Mouse (Mus musculus): ENCODE data around the gene Nckap5l. TPM values are rescaled to one million over a fixed set of nuclear protein-coding genes. Genes with fewer than 3 reads are reported as not detected.

Gene Nckap5l
- total and polyA plus RNA-seq, 2 experiments from 2014 or later: 12.2 to 24.1 TPM

DNA sequence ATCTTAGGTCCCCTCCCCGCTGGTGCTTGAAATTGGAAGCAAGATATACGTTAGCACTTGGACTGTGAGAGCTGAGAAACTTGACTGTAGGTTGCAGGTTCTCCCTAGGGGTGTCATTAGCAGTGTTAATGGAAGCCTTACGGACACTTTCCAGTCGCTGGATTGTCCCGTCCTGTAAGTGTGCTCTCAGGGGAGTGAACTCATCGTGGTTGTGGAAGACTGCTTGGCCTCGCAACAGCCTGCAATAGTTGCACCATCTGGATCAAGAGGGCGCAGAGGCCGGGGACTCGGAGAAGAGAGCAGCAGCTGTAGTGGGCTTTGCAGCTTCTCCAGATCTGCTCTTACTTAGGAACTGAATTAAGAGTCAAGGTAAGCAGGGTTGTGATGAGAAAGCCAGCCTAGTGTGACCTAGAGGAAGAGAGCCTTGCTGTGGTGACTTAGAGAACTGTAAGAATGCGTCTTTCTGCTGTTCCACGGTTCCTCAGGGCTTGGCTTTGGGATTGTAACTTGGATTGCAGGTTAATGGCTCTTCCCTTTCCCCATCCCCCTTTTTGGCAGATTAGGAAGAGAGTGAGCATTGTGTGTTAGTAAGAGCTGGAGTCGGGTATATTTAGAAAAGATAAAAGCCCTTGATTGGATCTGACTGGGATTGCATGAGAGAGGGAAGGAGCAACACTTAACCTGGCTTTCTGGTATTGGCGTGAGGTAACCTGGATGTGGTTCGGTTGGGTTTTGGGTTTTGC, 57.9 kb downstream of the Nckap5l start:
- TF ChIP-seq CTCF (IDR thresholded peaks at IDR 0.05): no peak
- H3K4me2 ChIP-seq (ENCODE audit: low read depth, low read length, poor library complexity, severe bottlenecking): no peak overlapping the region

GRCm38 (mm10) chr15:99397622-99398021, 59.9 kb downstream of the Nckap5l start:
- 91% methylated on average over 2 of the region's 2 CpGs for WGBS
- no peak overlapping the region for H3K9ac ChIP-seq (replicated peaks; ENCODE audit: low read length, poor library complexity, severe bottlenecking)
- H3K36me3 ChIP-seq (ENCODE audit: insufficient read depth, low read length): no peaks in the 10 kb centered on the region

More for the DNA sequence above, 57.9 kb downstream of the Nckap5l start:
- Histone ChIP-seq H3K27me3 (ENCODE audit: insufficient read depth, low read length) (no peaks in the 10 kb centered on the region), H3K9me3 (ENCODE audit: low read length) (no peaks in the 10 kb centered on the region), H3K4me1 (ENCODE audit: insufficient read depth, low read length) (peaks cover 9% of the 10 kb centered on the region), H3K4me3 (ENCODE audit: low read depth, low read length) (no peak overlapping the region), H3K36me3 (ENCODE audit: insufficient read depth, low read length) (peaks cover 15% of the 10 kb centered on the region), H3K27ac (ENCODE audit: low read depth, low read length) (no peak overlapping the region), H3K9ac (replicated peaks; ENCODE audit: low read length, poor library complexity, severe bottlenecking) (no peak overlapping the region)
- ATAC-seq (ENCODE audit: low FRiP score) (no peak), DNase-seq (ENCODE audit: low spot score) (no peak)
- 66% methylated on average over 15 of the region's 15 CpGs for WGBS

GRCm38 (mm10) chr15:99396875-99397274, 60.7 kb downstream of the Nckap5l start:
- Histone ChIP-seq H3K27me3 (ENCODE audit: insufficient read depth, low read length) (no peaks in the 10 kb centered on the region), H3K4me1 (ENCODE audit: insufficient read depth, low read length) (peaks cover 16% of the 10 kb centered on the region), H3K36me3 (ENCODE audit: insufficient read depth, low read length) (no peaks in the 10 kb centered on the region), H3K9ac (replicated peaks; ENCODE audit: low read length, poor library complexity, severe bottlenecking) (no peak overlapping the region), H3K27ac (ENCODE audit: low read depth, low read length) (no peak overlapping the region), H3K9me3 (ENCODE audit: low read length) (no peaks in the 10 kb centered on the region), H3K4me3 (ENCODE audit: low read depth, low read length) (no peak overlapping the region), H3K4me2 (ENCODE audit: low read depth, low read length, poor library complexity, severe bottlenecking) (no peak overlapping the region)
- no peak for TF ChIP-seq CTCF (IDR thresholded peaks at IDR 0.05)
- 75% methylated on average over 4 of the region's 4 CpGs for WGBS
- no peak for ATAC-seq (ENCODE audit: low FRiP score)
- DNase-seq (ENCODE audit: low spot score): no peak

More at GRCm38 (mm10) chr15:99397622-99398021, 59.9 kb downstream of the Nckap5l start:
- Histone ChIP-seq H3K27ac (ENCODE audit: low read depth, low read length) (no peak overlapping the region), H3K27me3 (ENCODE audit: insufficient read depth, low read length) (no peaks in the 10 kb centered on the region), H3K4me2 (ENCODE audit: low read depth, low read length, poor library complexity, severe bottlenecking) (no peak overlapping the region), H3K4me3 (ENCODE audit: low read depth, low read length) (no peak overlapping the region), H3K9me3 (ENCODE audit: low read length) (no peaks in the 10 kb centered on the region), H3K4me1 (ENCODE audit: insufficient read depth, low read length) (peaks cover 16% of the 10 kb centered on the region)
- DNase-seq (ENCODE audit: low spot score) (no peak), ATAC-seq (ENCODE audit: low FRiP score) (no peak)
- no peak for TF ChIP-seq CTCF (IDR thresholded peaks at IDR 0.05)

GRCm38 (mm10) chr15:99396462-99396861, 61.1 kb downstream of the Nckap5l start:
- H3K4me1 ChIP-seq (ENCODE audit: insufficient read depth, low read length): peaks cover 16% of the 10 kb centered on the region
- TF ChIP-seq CTCF (IDR thresholded peaks at IDR 0.05): no peak
- ATAC-seq (ENCODE audit: low FRiP score) (no peak), DNase-seq (ENCODE audit: low spot score) (no peak)
- no peak overlapping the region for H3K4me2 ChIP-seq (ENCODE audit: low read depth, low read length, poor library complexity, severe bottlenecking)
- H3K9me3 ChIP-seq (ENCODE audit: low read length): no peaks in the 10 kb centered on the region
- 89% methylated on average over 1 of the region's 1 CpGs for WGBS
- no peak overlapping the region for H3K9ac ChIP-seq (replicated peaks; ENCODE audit: low read length, poor library complexity, severe bottlenecking)
- no peak overlapping the region for H3K4me3 ChIP-seq (ENCODE audit: low read depth, low read length)
- H3K27ac ChIP-seq (ENCODE audit: low read depth, low read length): no peak overlapping the region
- H3K36me3 ChIP-seq (ENCODE audit: insufficient read depth, low read length): no peaks in the 10 kb centered on the region
- H3K27me3 ChIP-seq (ENCODE audit: insufficient read depth, low read length): no peaks in the 10 kb centered on the region

- Histone ChIP-seq H3K9me3 (ENCODE audit: low read length) (no peaks in the 10 kb centered on the region), H3K27me3 (ENCODE audit: insufficient read depth, low read length) (no peaks in the 10 kb centered on the region), H3K27ac (ENCODE audit: low read depth, low read length) (peak overlapping the region; percentile 93), H3K4me3 (ENCODE audit: low read depth, low read length) (peak overlapping the region; percentile 86), H3K4me1 (ENCODE audit: insufficient read depth, low read length) (peaks cover 16% of the 10 kb centered on the region), H3K4me2 (ENCODE audit: low read depth, low read length, poor library complexity, severe bottlenecking) (peak overlapping the region; percentile 79), H3K36me3 (ENCODE audit: insufficient read depth, low read length) (no peaks in the 10 kb centered on the region), H3K9ac (replicated peaks; ENCODE audit: low read length, poor library complexity, severe bottlenecking) (peak overlapping the region; percentile 79)
- DNase-seq (ENCODE audit: low spot score) (peak; percentile 27), ATAC-seq (ENCODE audit: low FRiP score) (peak; percentile 24; the same call in 1 of the 2 replicates)
- WGBS: 10% methylated on average over 24 of the region's 24 CpGs
- no peak for TF ChIP-seq CTCF (IDR thresholded peaks at IDR 0.05)
Observed at GRCm38 (mm10) chr15:99393386-99394252, 63.9 kb downstream of the Nckap5l start.
